Mouse (Mus musculus): ENCODE data around the gene Trim42. TPM values are rescaled to one million over a fixed set of nuclear protein-coding genes. Genes with fewer than 3 reads are reported as not detected.

Gene Trim42
- polyA plus RNA-seq (2012; ENCODE audit: insufficient read depth, insufficient read length, missing spikeins) = not detected in 2 replicates

GRCm38 (mm10) chr9:97369591-97369990, at the start of gene Trim42:
Trim42 (minus strand) TSS chr9:97369958.
- Histone ChIP-seq H3K4me3 (ENCODE audit: insufficient read depth, low read length) (no peak within 1 kb of the TSS), H3K27ac (ENCODE audit: insufficient read depth, low read depth, low read length) (no peak within 1 kb of the TSS), H3K4me1 (ENCODE audit: control insufficient read depth, insufficient read depth, low read length) (no peaks in the 10 kb centered on the region)
- TF ChIP-seq CTCF (IDR thresholded peaks at IDR 0.05; ENCODE audit: low read depth, low read length) (no peak), POLR2A (IDR thresholded peaks at IDR 0.05; ENCODE audit: borderline replicate concordance, low read depth, low read length) (no peak)

GRCm38 (mm10) chr9:97414876-97415668, 45.3 kb upstream of the Trim42 start:
- Histone ChIP-seq H3K4me1 (ENCODE audit: control insufficient read depth, insufficient read depth, low read length) (no peaks in the 10 kb centered on the region), H3K4me3 (ENCODE audit: insufficient read depth, low read length) (no peak overlapping the region), H3K27ac (ENCODE audit: insufficient read depth, low read depth, low read length) (no peak overlapping the region)
- no peak for TF ChIP-seq CTCF (IDR thresholded peaks at IDR 0.05; ENCODE audit: low read depth, low read length)
- TF ChIP-seq POLR2A (IDR thresholded peaks at IDR 0.05; ENCODE audit: borderline replicate concordance, low read depth, low read length) = no peak

GRCm38 (mm10) chr9:97408142-97408541, 38.4 kb upstream of the Trim42 start:
- TF ChIP-seq POLR2A (IDR thresholded peaks at IDR 0.05; ENCODE audit: borderline replicate concordance, low read depth, low read length) (no peak), CTCF (IDR thresholded peaks at IDR 0.05; ENCODE audit: low read depth, low read length) (no peak)
- Histone ChIP-seq H3K4me3 (ENCODE audit: insufficient read depth, low read length) (no peak overlapping the region), H3K4me1 (ENCODE audit: control insufficient read depth, insufficient read depth, low read length) (no peaks in the 10 kb centered on the region), H3K27ac (ENCODE audit: insufficient read depth, low read depth, low read length) (no peak overlapping the region)

GRCm38 (mm10) chr9:97356441-97356840, 13.3 kb downstream of the Trim42 start:
- Histone ChIP-seq H3K4me3 (ENCODE audit: insufficient read depth, low read length) (no peak overlapping the region), H3K27ac (ENCODE audit: insufficient read depth, low read depth, low read length) (no peak overlapping the region)
- TF ChIP-seq CTCF (IDR thresholded peaks at IDR 0.05; ENCODE audit: low read depth, low read length) (no peak), POLR2A (IDR thresholded peaks at IDR 0.05; ENCODE audit: borderline replicate concordance, low read depth, low read length) (no peak)

GRCm38 (mm10) chr9:97344767-97345297, 24.9 kb downstream of the Trim42 start:
- Histone ChIP-seq H3K4me3 (ENCODE audit: insufficient read depth, low read length) (no peak overlapping the region), H3K4me1 (ENCODE audit: control insufficient read depth, insufficient read depth, low read length) (no peaks in the 10 kb centered on the region), H3K27ac (ENCODE audit: insufficient read depth, low read depth, low read length) (no peak overlapping the region)
- TF ChIP-seq CTCF (IDR thresholded peaks at IDR 0.05; ENCODE audit: low read depth, low read length) (no peak), POLR2A (IDR thresholded peaks at IDR 0.05; ENCODE audit: borderline replicate concordance, low read depth, low read length) (no peak)

More at GRCm38 (mm10) chr9:97356441-97356840, 13.3 kb downstream of the Trim42 start:
- H3K4me1 ChIP-seq (ENCODE audit: control insufficient read depth, insufficient read depth, low read length) = no peaks in the 10 kb centered on the region

- TF ChIP-seq POLR2A (IDR thresholded peaks at IDR 0.05; ENCODE audit: borderline replicate concordance, low read depth, low read length) (no peak), CTCF (IDR thresholded peaks at IDR 0.05; ENCODE audit: low read depth, low read length) (no peak)
- no peak overlapping the region for H3K27ac ChIP-seq (ENCODE audit: insufficient read depth, low read depth, low read length)
- no peaks in the 10 kb centered on the region for H3K4me1 ChIP-seq (ENCODE audit: control insufficient read depth, insufficient read depth, low read length)
- no peak overlapping the region for H3K4me3 ChIP-seq (ENCODE audit: insufficient read depth, low read length)
These were observed 28.0 kb downstream of the Trim42 start for GRCm38 (mm10) chr9:97341772-97342171.

GRCm38 (mm10) chr9:97322846-97323245, 46.9 kb downstream of the Trim42 start:
- TF ChIP-seq POLR2A (IDR thresholded peaks at IDR 0.05; ENCODE audit: borderline replicate concordance, low read depth, low read length) (no peak), CTCF (IDR thresholded peaks at IDR 0.05; ENCODE audit: low read depth, low read length) (no peak)
- H3K4me1 ChIP-seq (ENCODE audit: control insufficient read depth, insufficient read depth, low read length) = no peaks in the 10 kb centered on the region
- H3K4me3 ChIP-seq (ENCODE audit: insufficient read depth, low read length) = no peak overlapping the region
- H3K27ac ChIP-seq (ENCODE audit: insufficient read depth, low read depth, low read length) = no peak overlapping the region

GRCm38 (mm10) chr9:97322120-97322519, 47.6 kb downstream of the Trim42 start:
- Histone ChIP-seq H3K4me1 (ENCODE audit: control insufficient read depth, insufficient read depth, low read length) (no peaks in the 10 kb centered on the region), H3K27ac (ENCODE audit: insufficient read depth, low read depth, low read length) (no peak overlapping the region), H3K4me3 (ENCODE audit: insufficient read depth, low read length) (no peak overlapping the region)
- TF ChIP-seq POLR2A (IDR thresholded peaks at IDR 0.05; ENCODE audit: borderline replicate concordance, low read depth, low read length) (no peak), CTCF (IDR thresholded peaks at IDR 0.05; ENCODE audit: low read depth, low read length) (no peak)

- no peak for TF ChIP-seq POLR2A (IDR thresholded peaks at IDR 0.05; ENCODE audit: borderline replicate concordance, low read depth, low read length)
- no peak for TF ChIP-seq CTCF (IDR thresholded peaks at IDR 0.05; ENCODE audit: low read depth, low read length)
- H3K27ac ChIP-seq (ENCODE audit: insufficient read depth, low read depth, low read length) = no peak overlapping the region
These were observed 54.2 kb downstream of the Trim42 start for GRCm38 (mm10) chr9:97315421-97316055.

GRCm38 (mm10) chr9:97311614-97312013, 58.1 kb downstream of the Trim42 start:
- Histone ChIP-seq H3K4me3 (ENCODE audit: insufficient read depth, low read length) (no peak overlapping the region), H3K4me1 (ENCODE audit: control insufficient read depth, insufficient read depth, low read length) (no peaks in the 10 kb centered on the region), H3K27ac (ENCODE audit: insufficient read depth, low read depth, low read length) (no peak overlapping the region)
- TF ChIP-seq POLR2A (IDR thresholded peaks at IDR 0.05; ENCODE audit: borderline replicate concordance, low read depth, low read length) (no peak), CTCF (IDR thresholded peaks at IDR 0.05; ENCODE audit: low read depth, low read length) (no peak)

More at GRCm38 (mm10) chr9:97315421-97316055, 54.2 kb downstream of the Trim42 start:
- no peaks in the 10 kb centered on the region for H3K4me1 ChIP-seq (ENCODE audit: control insufficient read depth, insufficient read depth, low read length)
- H3K4me3 ChIP-seq (ENCODE audit: insufficient read depth, low read length) = no peak overlapping the region
